Mouse (Mus musculus): ENCODE data around the gene Gm11549. TPM values are rescaled to one million over a fixed set of nuclear protein-coding genes. Genes with fewer than 3 reads are reported as not detected.

Gene Gm11549
- polyA plus RNA-seq, 1 experiment from 2014 or later, result not detected

DNA sequence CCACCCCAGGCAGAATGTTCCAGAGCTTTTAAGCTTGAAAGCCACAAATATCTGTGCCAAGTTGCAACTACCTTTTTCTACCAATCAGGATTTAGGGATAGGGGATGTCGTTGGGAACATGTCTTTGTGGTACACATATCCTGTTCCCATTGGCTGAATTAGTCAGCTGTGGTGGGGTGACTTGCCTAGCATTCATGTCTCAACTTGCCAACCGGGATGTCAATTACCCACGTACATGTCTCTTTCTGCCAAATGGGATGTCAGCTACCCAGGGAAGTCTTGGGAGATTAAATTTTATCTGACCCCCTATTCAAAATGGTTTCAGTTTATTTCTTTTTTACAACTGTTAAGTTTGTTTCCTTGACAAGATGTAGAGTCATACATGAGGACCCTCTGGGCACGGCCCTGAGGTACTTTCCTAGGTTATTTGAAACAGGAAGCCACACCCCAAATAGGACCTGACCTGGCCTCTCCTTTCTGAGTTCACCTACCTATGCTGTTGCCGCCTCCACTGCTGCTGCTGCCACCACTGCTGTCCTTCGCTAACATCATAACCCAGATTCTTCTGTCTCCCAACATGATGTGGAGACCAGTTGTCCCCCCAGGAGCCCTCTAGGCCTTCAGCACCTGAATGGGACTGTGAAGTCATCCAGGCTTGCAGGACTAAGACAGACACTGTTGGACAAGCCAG is 32.6 kb downstream of the Gm11549 start:
- no peak overlapping the region for H3K27ac ChIP-seq (ENCODE audit: low read depth)
- no peak overlapping the region for H3K4me2 ChIP-seq (ENCODE audit: low read depth, low read length)

DNA sequence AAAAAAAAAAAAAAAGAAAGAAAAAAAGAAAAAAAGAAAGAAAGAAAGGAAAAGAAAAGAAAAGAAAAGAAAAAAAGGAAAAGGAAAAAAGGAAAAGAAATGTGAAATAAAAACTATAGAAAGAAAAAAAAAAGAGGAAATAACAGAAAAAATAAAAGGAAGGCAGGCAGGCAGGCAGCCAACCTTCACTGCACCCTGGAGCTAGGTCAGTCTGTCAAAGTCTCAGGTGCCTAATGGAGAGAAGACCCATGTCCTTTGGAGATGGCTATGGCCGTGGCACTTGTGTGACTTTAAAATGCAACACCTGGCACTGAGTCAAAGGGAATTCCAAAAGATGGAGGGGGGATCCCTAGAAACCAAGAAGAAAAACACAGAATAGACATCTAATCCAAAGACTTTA is 33.2 kb downstream of the Gm11549 start:
- H3K4me1 ChIP-seq (ENCODE audit: insufficient read depth), result peaks cover under 1% of the 10 kb centered on the region
- no peaks in the 10 kb centered on the region for H3K27me3 ChIP-seq (ENCODE audit: insufficient read depth, low read length)
- H3K9me3 ChIP-seq (ENCODE audit: low read length), result no peaks in the 10 kb centered on the region
- H3K36me3 ChIP-seq (replicated peaks; ENCODE audit: insufficient read depth, low read length), result no peaks in the 10 kb centered on the region
- TF ChIP-seq CTCF (IDR thresholded peaks at IDR 0.05; ENCODE audit: low read depth) (no peak), EP300 (IDR thresholded peaks at IDR 0.05; ENCODE audit: low read depth) (no peak)
- H3K4me3 ChIP-seq (ENCODE audit: low read depth, low read length), result no peak overlapping the region
- WGBS (ENCODE audit: insufficient replicate concordance), result 83% methylated on average over 1 of the region's 1 CpGs
- DNase-seq, result no peak
- H3K27ac ChIP-seq (ENCODE audit: low read depth), result no peak overlapping the region
- no peak overlapping the region for H3K9ac ChIP-seq (replicated peaks)
- no peak for ATAC-seq
- no peak overlapping the region for H3K4me2 ChIP-seq (ENCODE audit: low read depth, low read length)

More for the DNA sequence above, 32.6 kb downstream of the Gm11549 start:
- Histone ChIP-seq H3K36me3 (replicated peaks; ENCODE audit: insufficient read depth, low read length) (no peaks in the 10 kb centered on the region), H3K4me3 (ENCODE audit: low read depth, low read length) (no peak overlapping the region), H3K9me3 (ENCODE audit: low read length) (no peaks in the 10 kb centered on the region), H3K9ac (replicated peaks) (no peak overlapping the region), H3K4me1 (ENCODE audit: insufficient read depth) (no peaks in the 10 kb centered on the region), H3K27me3 (ENCODE audit: insufficient read depth, low read length) (no peaks in the 10 kb centered on the region)
- ATAC-seq, result no peak
- 75% methylated on average over 6 of the region's 6 CpGs for WGBS (ENCODE audit: insufficient replicate concordance)
- DNase-seq, result no peak
- no peak for TF ChIP-seq CTCF (IDR thresholded peaks at IDR 0.05; ENCODE audit: low read depth)
- TF ChIP-seq EP300 (IDR thresholded peaks at IDR 0.05; ENCODE audit: low read depth), result no peak

DNA sequence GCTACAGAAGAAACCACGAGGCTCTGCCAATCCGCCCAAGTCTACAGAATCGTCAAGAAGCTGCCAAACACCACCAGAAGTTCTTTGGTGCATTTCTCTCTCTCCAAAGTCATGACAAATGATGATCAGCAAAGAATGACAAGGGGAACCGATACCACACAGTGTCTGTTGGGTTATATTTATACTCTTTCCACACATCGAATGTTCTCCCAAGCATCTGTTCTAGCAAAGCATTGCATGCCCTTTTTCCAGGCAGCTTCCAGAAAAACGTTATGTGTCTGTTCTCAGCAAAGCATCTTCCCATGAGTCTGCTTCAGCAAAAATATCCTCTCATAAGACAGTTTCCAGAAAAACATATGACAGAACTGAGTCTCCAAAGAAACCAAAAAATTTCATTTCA is 34.7 kb downstream of the Gm11549 start:
- no peaks in the 10 kb centered on the region for H3K36me3 ChIP-seq (replicated peaks; ENCODE audit: insufficient read depth, low read length)
- no peak overlapping the region for H3K9ac ChIP-seq (replicated peaks)
- no peak for ATAC-seq
- 81% methylated on average over 6 of the region's 6 CpGs for WGBS (ENCODE audit: insufficient replicate concordance)
- no peaks in the 10 kb centered on the region for H3K27me3 ChIP-seq (ENCODE audit: insufficient read depth, low read length)
- H3K4me2 ChIP-seq (ENCODE audit: low read depth, low read length), result no peak overlapping the region
- DNase-seq, result no peak
- no peaks in the 10 kb centered on the region for H3K9me3 ChIP-seq (ENCODE audit: low read length)
- no peak overlapping the region for H3K27ac ChIP-seq (ENCODE audit: low read depth)
- TF ChIP-seq CTCF (IDR thresholded peaks at IDR 0.05; ENCODE audit: low read depth), result no peak
- TF ChIP-seq EP300 (IDR thresholded peaks at IDR 0.05; ENCODE audit: low read depth), result no peak
- H3K4me1 ChIP-seq (ENCODE audit: insufficient read depth), result peaks cover 11% of the 10 kb centered on the region
- no peak overlapping the region for H3K4me3 ChIP-seq (ENCODE audit: low read depth, low read length)

DNA sequence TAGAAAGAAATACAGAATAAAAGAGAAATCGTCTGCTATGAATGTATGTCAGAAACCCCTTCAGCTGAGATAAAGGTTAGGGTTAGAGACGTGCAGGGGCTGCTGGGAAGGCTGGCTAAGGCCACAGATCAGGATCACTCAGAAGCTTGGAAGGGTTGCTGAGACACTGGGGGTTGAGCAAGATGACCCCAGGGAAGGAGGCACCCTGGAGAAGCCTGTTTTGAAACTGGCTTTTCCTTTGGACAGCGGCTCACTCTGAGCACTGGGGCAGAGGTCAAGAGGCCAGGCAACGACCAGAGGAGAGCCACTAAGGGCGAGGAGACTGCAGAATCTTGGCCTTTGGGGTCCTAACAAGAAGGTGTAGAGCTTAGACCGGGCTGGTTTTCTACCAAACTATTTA is 35.4 kb downstream of the Gm11549 start:
- H3K27ac ChIP-seq (ENCODE audit: low read depth), result no peak overlapping the region
- H3K4me2 ChIP-seq (ENCODE audit: low read depth, low read length), result no peak overlapping the region
- ATAC-seq, result no peak
- H3K9ac ChIP-seq (replicated peaks), result no peak overlapping the region
- no peaks in the 10 kb centered on the region for H3K9me3 ChIP-seq (ENCODE audit: low read length)
- H3K4me1 ChIP-seq (ENCODE audit: insufficient read depth), result peaks cover 13% of the 10 kb centered on the region
- no peak for DNase-seq
- no peaks in the 10 kb centered on the region for H3K36me3 ChIP-seq (replicated peaks; ENCODE audit: insufficient read depth, low read length)
- WGBS (ENCODE audit: insufficient replicate concordance), result 49% methylated on average over 6 of the region's 6 CpGs
- TF ChIP-seq CTCF (IDR thresholded peaks at IDR 0.05; ENCODE audit: low read depth), result no peak
- TF ChIP-seq EP300 (IDR thresholded peaks at IDR 0.05; ENCODE audit: low read depth), result no peak
- H3K4me3 ChIP-seq (ENCODE audit: low read depth, low read length), result no peak overlapping the region
- no peaks in the 10 kb centered on the region for H3K27me3 ChIP-seq (ENCODE audit: insufficient read depth, low read length)

DNA sequence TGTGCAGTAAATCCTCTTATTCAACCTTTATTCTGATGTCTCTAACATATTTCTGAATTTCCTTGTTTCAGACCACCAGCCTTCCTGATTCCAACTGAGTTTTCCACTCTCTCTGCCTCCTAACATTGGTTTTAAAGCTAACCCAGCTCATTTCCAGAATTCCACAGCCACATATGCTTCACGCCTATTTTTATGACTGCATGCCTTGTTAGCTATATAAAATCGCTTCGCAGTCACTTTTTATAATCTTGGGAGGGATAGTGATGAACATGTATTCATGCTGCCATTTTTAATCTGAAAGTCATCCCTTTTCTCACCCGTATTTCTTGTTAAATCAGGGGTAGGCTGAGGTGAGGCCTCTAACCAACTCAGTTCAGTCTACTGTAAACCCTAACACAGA is 37.3 kb downstream of the Gm11549 start:
- 85% methylated on average over 4 of the region's 4 CpGs for WGBS (ENCODE audit: insufficient replicate concordance)
- TF ChIP-seq EP300 (IDR thresholded peaks at IDR 0.05; ENCODE audit: low read depth), result no peak
- no peak for TF ChIP-seq CTCF (IDR thresholded peaks at IDR 0.05; ENCODE audit: low read depth)
- DNase-seq (no peak), ATAC-seq (no peak)
- Histone ChIP-seq H3K9ac (replicated peaks) (no peak overlapping the region), H3K4me1 (ENCODE audit: insufficient read depth) (peaks cover 13% of the 10 kb centered on the region), H3K9me3 (ENCODE audit: low read length) (no peaks in the 10 kb centered on the region), H3K36me3 (replicated peaks; ENCODE audit: insufficient read depth, low read length) (no peaks in the 10 kb centered on the region), H3K27ac (ENCODE audit: low read depth) (no peak overlapping the region), H3K4me3 (ENCODE audit: low read depth, low read length) (no peak overlapping the region), H3K4me2 (ENCODE audit: low read depth, low read length) (no peak overlapping the region), H3K27me3 (ENCODE audit: insufficient read depth, low read length) (no peaks in the 10 kb centered on the region)

DNA sequence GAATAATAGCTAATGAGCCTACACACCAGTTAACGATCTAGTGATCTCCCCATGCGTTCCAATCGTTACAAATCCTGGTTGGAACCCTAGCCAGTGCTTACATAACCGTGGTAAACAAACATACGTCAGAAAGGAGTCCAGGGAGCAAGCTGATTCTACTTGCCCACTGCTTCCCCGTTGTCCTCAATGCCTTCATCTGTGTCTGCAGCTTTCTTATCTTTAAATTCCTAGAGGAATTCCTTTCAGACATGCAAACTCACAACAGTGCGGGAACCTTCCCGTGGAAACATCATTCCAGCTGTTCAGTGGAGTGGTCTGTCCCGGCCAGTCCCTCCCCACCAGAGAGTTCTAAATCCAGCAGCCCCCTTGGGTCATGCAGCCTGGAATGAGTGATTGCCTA is 38.7 kb downstream of the Gm11549 start:
- TF ChIP-seq CTCF (IDR thresholded peaks at IDR 0.05; ENCODE audit: low read depth) (no peak), EP300 (IDR thresholded peaks at IDR 0.05; ENCODE audit: low read depth) (no peak)
- 42% methylated on average over 9 of the region's 9 CpGs for WGBS (ENCODE audit: insufficient replicate concordance)
- no peak overlapping the region for H3K27ac ChIP-seq (ENCODE audit: low read depth)

More for the DNA sequence above, 38.7 kb downstream of the Gm11549 start:
- H3K4me1 ChIP-seq (ENCODE audit: insufficient read depth), result peaks cover 13% of the 10 kb centered on the region
- no peak overlapping the region for H3K9ac ChIP-seq (replicated peaks)
- H3K4me2 ChIP-seq (ENCODE audit: low read depth, low read length), result peak overlapping the region; percentile 43; the same call in 1 of the 2 replicates
- ATAC-seq, result peak; percentile 74
- no peaks in the 10 kb centered on the region for H3K27me3 ChIP-seq (ENCODE audit: insufficient read depth, low read length)
- no peaks in the 10 kb centered on the region for H3K9me3 ChIP-seq (ENCODE audit: low read length)
- no peak overlapping the region for H3K4me3 ChIP-seq (ENCODE audit: low read depth, low read length)
- no peaks in the 10 kb centered on the region for H3K36me3 ChIP-seq (replicated peaks; ENCODE audit: insufficient read depth, low read length)
- no peak for DNase-seq
